Mouse (Mus musculus): Measurements from ENCODE around the gene Nup155.
A peak's percentile ranks its signal among the peaks of the same experiment; 100 is the strongest.
"Not testable (repeated sequence)": the region's sequence is repeated elsewhere in the genome, so short reads cannot be mapped to it uniquely, and the experiment has no call there.

Gene Nup155

DNA sequence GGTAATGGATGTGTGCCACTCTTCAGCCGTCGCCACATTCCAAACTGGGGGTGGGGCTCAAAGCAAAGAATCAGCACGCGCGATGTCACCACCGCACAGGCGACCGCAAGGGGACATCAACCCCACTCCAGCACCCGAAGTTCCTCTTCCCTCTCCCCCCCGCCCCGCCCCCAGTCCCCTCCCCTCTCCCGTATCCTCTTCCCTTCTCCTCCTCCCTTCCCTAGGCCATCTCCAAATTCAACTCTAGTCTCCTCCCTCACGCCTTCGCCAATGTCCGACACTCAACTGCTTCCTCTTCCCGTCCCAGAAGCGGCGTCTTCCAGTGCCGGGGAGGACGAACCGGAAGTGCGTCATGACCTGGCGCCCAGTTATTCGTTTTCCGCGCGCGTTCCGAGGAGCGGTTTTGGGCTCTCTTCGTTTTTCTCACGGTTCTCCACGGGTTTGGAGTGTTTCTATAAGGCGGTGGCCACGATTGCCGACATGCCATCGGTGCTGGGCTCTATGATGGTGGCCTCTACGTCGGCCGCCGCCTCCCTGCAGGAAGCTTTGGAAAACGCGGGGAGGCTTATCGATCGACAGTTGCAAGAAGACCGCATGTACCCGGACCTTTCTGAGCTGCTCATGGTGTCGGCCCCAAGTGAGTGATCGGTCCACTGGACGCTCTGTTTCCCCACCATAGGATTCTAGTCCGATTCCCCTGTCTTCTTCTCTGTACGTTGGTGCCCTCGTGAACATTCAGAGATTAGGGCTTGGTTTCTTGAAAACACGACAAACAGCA lies at the start of gene Nup155:
Gene Nup155 (plus strand): TSS at position 308 of the 778 bp plus-strand sequence.
- peak; percentile 90 for DNase-seq (ENCODE audit: low spot score)

GRCm38 (mm10) chr15:8065221-8065620 lies 43.9 kb upstream of the Nup155 start:
- no peak for DNase-seq (ENCODE audit: low spot score)

GRCm38 (mm10) chr15:8073159-8073558 lies 35.9 kb upstream of the Nup155 start:
- not testable (repeated sequence) for DNase-seq (ENCODE audit: low spot score)

GRCm38 (mm10) chr15:8082139-8082538 lies 26.9 kb upstream of the Nup155 start:
- no peak for DNase-seq (ENCODE audit: low spot score)

- DNase-seq (ENCODE audit: low spot score): no peak
Measured at GRCm38 (mm10) chr15:8087293-8087692, 21.8 kb upstream of the Nup155 start.

GRCm38 (mm10) chr15:8088715-8089114 lies 20.4 kb upstream of the Nup155 start:
- DNase-seq (ENCODE audit: low spot score): no peak

- DNase-seq (ENCODE audit: low spot score): no peak
Measured at GRCm38 (mm10) chr15:8090685-8091084, 18.4 kb upstream of the Nup155 start.

- DNase-seq (ENCODE audit: low spot score): not testable (repeated sequence)
Measured at GRCm38 (mm10) chr15:8092668-8093067, 16.4 kb upstream of the Nup155 start.

DNA sequence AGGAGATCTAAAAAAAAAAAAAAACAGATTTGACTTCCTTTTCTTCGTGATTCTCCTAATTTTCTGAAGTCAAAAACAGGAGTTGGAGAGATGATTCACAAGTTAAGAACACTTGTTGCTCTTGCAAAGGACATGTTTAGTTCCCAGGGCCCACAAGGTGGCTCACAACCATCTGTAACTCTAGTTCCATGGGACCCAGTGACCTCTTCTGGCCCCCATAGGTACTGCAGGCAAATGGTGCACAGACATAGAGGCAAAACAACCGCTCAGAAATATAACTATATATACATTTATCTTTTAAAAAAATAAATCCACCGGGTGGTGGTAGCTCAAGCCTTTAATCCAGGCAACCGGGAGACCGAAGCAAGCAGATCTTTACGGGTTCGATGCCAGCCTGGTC lies 11.2 kb upstream of the Nup155 start:
- DNase-seq (ENCODE audit: low spot score): peak; percentile 74

DNA sequence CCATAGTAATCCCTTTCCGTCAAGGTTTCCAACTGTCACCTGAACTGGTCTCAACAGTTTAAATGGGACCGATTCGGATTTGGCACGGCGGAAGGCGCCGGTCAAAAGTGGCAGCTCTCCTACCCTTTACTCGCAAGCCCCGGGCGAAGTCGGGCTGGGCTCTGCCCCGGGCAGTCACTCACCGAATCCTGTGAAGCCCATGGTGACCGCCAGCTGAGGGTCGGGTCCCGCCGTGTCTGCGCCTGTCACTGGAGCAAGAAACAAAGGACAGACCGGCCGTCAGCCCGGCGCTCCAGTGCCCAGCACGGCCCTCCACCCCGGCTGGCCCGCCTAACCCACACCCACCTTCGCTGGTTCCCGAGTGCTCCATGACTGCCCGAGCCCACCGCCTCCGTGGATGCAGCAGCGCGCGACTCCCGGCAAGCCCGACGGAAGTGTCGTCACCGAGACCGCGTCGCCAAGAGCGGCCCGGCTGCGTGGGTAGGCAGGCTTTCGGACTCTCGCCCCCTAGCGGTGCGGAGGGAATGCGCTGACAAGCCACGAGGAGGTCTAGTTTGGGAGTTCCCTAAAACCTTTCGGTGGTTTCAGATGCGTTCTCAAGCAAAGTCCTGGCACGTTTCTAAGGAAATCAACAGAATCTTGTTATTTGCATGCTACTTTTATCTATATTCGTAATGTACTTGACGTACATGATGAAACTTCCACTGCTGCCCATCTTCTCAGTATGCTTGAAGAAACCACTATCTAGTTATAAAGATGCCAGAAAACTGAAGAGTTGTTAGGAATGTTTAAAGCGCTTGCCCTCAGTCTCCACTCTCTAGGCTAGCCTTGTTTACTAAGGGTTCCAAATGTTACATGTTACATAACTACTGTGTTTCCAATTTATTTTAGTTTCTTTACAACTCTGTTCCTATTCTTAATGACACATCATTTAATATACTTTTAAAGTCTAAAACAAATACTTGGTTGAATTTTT lies 10.0 kb upstream of the Nup155 start, which contains the start of gene Wdr70:
Gene Wdr70 (minus strand): TSS at position 436 of the 976 bp plus-strand sequence.
- DNase-seq (ENCODE audit: low spot score): peak; percentile 96

- DNase-seq (ENCODE audit: low spot score): not testable (repeated sequence)
Measured at GRCm38 (mm10) chr15:8101975-8102542, 7.0 kb upstream of the Nup155 start.

- DNase-seq (ENCODE audit: low spot score): no peak
Measured at GRCm38 (mm10) chr15:8108360-8108965, 610 bp upstream of the Nup155 start.

DNA sequence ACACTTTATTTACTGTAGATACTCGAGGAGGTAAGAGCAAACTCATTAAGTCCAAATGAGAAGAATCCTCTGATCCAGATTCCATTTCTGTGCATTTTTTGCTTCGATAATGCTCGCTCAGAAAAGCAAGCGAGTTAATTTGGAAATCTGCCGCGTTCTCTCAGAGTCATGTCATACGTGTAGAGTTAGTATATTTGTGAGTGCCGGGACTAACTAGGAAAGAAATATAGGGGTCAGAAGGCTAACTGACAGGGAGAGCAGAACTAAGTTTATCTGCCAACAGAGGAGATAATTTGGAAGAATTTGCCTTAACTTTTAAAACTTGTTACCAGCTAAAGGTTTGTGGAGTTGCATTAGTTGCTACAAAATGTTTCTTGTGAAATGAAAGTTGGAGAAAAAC lies 709 bp downstream of the Nup155 start:
- DNase-seq (ENCODE audit: low spot score): no peak

- DNase-seq (ENCODE audit: low spot score): no peak
Measured at GRCm38 (mm10) chr15:8129281-8129680, 20.2 kb downstream of the Nup155 start.

DNA sequence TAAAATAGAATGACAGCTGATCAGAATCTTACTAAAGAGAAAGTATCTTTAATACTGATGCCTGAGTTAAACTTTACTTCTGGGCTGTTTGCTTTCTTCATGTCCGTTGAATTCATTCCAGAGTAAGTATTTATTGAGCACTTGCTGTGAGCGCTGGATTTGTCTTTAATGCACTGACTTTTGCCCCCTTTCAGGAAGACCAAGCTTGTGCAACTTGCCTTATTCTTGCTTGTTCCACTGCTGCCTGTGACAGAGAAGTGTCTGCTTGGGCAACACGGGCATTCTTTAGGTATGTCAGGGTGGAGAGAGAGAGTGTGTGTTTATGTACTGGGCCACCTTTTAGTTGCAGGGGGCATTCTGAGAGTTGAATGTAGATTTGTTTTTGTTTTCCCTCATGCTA lies 22.2 kb downstream of the Nup155 start:
- DNase-seq (ENCODE audit: low spot score): no peak

DNA sequence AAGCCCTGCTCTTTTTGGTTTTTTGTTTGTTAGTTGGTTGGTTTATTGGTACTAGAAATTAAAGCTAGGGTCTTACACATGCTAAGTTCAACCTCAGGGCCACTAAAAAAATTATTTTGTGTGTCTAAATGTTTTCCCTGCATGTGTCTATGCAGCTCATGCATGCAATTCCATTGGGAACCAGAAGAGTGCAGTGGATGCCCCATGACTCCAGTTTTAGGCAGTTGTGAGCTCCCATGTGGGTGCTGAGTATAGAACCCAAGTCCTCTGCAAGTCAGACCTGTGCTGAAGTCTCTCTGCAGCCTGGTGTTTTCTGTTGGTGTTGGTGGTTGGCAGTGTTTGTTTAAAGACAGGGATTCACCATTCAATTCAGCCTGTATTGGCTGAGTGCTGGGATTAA lies 22.7 kb downstream of the Nup155 start:
- DNase-seq (ENCODE audit: low spot score): no peak

DNA sequence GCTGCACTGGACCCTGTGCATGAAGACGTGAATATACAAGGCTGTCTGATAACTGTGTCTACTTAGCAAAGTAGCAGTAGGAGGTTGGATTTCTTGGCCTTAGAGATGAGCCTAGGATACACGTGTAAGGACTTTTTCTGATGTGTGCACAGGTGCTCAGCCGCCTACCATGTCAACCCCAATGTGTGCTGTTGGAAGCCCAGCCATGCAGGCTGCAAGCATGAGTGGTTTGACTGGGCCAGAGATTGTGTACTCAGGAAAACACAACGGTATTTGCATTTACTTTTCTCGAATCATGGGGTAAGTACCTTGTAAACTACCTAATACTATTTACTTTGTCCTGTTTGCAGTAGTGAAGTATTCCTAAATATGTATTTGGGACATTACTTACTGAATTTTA lies 26.5 kb downstream of the Nup155 start:
- DNase-seq (ENCODE audit: low spot score): no peak

DNA sequence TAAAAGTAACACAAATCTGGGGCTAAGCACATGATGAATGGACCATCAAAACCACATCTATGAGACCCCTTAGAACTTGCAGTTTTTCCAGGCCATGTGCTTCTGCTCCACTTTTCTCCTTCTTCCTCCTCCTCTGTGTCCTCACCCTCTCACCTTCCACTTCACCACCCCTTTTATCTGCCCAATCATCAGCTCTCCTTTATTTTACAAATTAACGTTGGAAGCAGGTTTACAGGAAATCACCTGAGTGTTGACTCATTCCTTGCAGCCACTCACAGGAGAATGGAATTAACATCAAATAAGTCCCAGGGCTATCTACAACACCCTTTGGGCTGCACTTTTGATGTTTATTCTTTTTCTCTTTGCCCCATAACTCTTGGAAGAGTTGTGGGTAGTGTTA lies 52.8 kb downstream of the Nup155 start:
- no peak for DNase-seq (ENCODE audit: low spot score)

DNA sequence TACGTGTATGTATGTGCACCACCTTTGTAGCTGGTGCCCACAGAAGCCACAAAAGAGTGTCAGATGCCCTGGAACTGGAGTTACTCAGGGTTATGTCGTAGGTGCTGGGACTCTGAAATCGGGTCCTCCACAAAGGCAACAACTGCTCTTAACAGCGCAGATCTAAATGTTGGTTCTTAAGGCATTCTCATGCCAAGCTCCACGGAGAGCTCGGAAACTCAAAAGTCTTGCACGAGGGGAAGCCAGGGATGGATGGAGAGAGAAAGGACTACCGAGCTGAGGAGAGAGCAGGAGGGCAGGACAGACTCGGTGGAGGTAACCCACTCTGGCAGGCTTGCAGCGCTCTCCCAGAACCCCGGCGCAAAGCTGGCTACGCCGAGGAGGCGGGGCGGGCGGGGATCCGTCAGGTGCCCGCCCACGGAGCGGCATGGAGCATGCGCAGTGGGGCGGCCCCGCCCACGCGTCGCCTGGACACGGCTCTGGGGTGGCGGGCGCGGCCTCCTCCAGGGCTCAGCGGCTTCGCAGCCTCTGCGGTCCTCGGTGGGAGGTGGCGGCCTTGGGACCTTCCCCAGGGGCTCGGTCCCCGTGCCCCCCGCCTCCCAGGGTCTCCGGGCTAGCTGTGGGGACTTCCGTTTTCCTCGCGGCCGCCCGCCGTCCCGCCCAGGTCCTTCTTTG lies 59.7 kb downstream of the Nup155 start, which contains the start of gene Cplane1:
Gene Cplane1 (plus strand): TSS at position 516 of the 675 bp plus-strand sequence.
- DNase-seq (ENCODE audit: low spot score): peak; percentile 92

DNA sequence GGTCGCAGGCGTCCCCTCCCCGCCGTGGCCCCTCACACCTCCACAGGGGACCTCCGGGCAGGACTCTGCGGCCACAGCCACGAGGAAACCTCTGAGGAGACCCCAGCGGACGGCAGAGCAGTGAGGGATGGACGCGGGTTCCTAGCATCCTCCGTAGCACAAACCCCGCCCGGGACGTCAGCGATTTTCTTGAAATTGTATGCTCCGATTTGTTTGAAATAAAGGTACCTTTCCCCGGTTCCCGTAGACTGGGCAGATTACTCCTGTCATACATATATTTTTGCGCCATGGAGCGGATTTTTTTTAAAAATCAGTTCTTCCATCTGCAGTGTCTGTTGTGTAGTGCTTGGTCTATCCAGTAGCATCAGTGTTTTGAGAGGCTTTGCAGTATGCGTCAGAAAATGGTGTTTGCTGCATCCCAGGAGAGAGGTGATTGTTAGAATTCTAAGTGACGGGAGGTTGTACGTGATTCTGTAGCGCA lies 60.2 kb downstream of the Nup155 start:
- DNase-seq (ENCODE audit: low spot score): no peak

DNA sequence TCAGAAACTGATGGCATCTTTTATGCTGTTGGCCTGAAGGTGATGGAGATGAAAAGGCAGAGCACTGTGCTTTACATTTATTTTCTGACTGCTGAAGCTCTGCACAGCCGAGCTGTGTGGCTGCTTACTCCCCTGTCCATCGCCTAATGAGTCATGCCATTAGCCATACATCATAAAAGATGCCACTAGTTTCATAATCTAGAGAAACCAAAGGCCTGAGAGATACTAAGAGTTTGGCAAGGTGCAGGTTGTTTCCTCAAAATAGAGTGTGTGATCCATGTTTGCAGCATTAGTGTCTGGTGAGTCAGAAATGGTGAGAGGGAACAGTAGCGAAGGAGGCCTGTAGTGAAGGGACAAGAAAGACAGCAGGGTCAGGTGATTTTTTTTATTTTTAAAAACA lies 80.5 kb downstream of the Nup155 start:
- DNase-seq (ENCODE audit: low spot score): no peak
